Mouse (Mus musculus) retina, embryonic 14.5 days (tissue): ENCODE measurements around the gene Ghrl.
"Not testable (repeated sequence)": the region's sequence is repeated elsewhere in the genome, so short reads cannot be mapped to it uniquely, and the experiment has no call there.

Source experiments
- DNase-seq: peaks from one replicate; pipeline ENCODE4 v3.0.0-alpha.2; 2015; ENCODE audit warnings: low spot score

The Ghrl gene

DNA sequence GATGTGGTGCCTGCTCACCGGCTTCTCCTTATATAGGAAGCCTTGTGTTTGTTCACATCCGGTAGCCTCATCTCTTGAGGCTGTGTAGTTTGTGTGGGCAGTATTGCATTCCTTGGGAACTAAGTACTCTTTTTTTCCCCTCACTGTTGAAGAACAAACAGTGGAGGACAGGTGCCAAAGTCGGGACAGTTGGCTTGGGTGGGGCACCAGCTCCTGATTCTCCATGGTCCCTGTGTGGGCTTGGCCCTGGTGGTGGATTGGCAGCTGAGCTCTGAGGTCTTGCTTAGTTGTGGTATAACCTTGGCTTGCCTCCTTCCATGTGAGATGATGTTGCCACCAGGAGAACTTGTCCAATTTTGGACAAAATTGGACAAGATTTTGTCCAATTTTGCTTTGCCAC lies at the start of gene Ghrl:
TSS of gene Ghrl (minus strand) at position 3 of the 400 bp plus-strand sequence.
- DNase-seq, result no peak

GRCm38 (mm10) chr6:113768804-113769203 lies 49.1 kb upstream of the Ghrl start:
- DNase-seq, result no peak

DNA sequence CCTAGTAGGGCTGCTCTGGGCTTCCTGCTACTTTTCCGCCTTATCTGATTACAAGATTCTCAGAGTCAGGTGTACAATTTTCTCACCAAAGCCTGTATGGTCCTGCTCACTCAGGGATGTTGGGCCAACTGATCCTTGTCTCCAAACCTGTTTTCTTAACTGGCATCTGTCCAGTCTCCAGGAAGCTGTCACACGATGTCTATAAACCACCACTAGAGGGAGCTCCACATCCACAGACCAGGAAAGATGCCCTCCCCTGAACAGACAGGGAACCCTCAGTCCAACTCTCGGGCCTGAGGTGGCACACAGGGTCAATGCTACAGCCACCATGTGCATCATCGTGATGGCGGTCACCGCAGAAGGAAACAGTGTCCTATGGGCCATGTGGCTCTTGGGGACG lies 42.0 kb upstream of the Ghrl start:
- peak; percentile 92 for DNase-seq

DNA sequence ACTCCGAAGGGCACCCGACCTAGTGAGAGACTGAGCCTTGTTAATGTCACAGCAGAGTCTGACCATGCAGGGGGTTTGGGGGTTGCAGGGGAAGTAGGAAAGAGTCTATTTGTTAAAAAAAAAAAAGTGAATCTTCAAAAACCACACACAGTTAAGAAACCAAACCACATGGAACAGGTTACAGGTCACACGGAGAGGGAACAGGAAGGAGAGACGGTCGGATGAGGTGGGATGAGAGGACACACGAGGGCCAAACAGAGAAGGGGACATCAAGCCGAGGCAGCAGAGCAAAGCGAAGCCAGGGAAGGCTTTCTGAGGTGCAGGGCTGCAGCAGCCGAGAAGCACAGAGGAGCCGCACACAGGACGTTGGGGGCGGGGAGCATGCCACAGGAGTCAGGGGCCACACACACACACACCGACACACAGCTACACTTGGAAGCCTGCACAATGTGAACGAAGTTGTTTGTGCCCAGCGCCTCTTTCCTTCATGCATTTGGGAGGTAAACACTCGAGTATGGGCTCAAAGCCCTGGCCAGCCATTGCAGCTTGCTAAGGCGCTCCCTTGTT lies 29.5 kb upstream of the Ghrl start:
- DNase-seq, result no peak

GRCm38 (mm10) chr6:113748351-113748750 lies 28.7 kb upstream of the Ghrl start:
- DNase-seq, result peak; percentile 6

GRCm38 (mm10) chr6:113747284-113747683 lies 27.6 kb upstream of the Ghrl start:
- no peak for DNase-seq

- DNase-seq, result no peak
Measured at GRCm38 (mm10) chr6:113745117-113745516, 25.4 kb upstream of the Ghrl start.

DNA sequence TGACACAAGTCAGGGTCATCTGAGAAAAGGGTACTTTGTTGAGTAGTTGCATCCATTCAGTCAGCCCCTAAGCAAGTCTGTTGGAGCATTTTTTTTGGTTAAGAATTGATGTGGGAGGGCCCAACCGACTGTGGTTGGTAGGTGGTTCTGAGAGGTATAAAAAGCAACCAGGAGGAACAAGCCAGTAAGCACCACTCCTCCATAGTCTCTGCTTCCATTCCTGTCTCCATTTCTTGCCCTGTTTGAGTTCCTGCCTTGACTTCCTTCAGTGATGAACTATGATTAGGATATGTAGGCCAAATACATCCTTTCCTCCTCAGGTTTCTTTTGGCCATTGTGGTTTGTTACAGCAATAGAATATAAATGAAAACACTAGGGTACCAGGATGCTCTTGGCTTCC lies 23.4 kb upstream of the Ghrl start:
- DNase-seq, result no peak

- DNase-seq, result no peak
Measured at GRCm38 (mm10) chr6:113742321-113742720, 22.6 kb upstream of the Ghrl start.

- no peak for DNase-seq
Measured at GRCm38 (mm10) chr6:113741425-113741824, 21.7 kb upstream of the Ghrl start.

DNA sequence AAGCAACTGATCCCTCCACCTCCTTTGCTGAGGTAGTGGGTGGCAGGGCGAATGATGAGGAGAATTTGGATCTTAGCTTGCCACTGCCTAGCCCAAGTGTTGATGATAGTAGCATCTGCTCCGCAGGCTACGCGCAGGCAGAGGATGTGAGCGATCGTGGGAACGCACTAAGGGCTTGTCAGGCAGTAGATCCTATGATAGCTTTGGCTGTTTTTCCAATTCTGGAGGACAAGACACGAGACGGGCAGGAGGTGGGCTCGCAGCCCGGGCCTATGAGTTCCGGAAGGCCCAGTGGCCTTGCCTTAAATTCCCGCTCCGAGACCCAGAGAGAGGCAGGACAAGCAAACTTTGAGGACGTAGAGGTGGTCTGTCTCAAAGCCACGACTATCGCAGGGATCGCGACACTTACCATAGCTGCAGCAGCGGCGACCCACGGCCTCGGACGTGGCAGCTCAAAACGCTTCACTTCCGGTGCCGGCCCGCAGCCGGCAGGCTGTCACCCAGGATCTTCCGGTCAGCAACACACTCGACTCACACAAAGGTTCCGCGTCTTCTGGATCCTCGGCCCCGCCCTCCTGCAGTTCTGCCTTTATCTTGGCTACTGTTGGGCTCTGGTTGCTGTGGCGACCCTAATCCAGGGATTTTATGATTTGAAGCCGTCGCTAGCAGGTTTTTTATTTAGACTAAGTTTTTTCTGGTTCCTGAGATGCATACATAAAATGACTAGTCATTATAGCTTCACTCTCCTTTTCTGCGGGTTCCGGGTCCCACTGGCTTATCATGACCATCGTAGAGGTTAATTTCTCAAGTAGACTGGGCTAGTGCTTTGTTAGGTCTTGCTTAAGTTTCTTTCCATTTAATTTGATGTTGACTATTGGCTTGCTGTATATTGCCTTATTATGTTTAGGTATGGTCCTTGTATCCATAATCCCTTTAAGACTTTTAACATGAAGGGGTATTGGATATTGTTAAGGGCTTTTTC lies 20.8 kb upstream of the Ghrl start, which contains the start of gene Sec13:
TSS of gene Sec13 (minus strand) at position 508 of the 982 bp plus-strand sequence.
- peak; percentile 95 for DNase-seq

GRCm38 (mm10) chr6:113737318-113738046 lies 17.8 kb upstream of the Ghrl start:
- no peak for DNase-seq

- DNase-seq, result no peak
Measured at GRCm38 (mm10) chr6:113731296-113731695, 11.6 kb upstream of the Ghrl start.

DNA sequence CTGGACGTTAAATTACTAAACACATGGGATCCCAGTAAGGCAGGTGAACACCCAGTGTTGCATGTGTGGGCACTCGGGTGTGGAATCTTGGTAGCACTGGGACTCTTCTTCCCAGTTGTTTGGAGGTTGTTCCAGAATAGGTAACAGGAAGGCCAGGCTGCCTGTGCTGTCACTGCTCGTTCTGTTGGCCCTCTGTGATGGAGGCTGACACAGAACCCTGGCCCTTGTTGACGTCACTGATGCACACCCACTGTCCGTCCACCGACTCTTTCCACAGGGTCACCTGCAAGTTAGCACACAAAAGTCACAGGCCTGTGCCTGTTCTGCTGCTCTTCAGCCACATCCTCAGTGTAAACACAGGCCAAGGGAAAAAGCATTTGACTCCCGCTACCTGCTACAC lies 8.5 kb upstream of the Ghrl start:
- DNase-seq, result no peak

DNA sequence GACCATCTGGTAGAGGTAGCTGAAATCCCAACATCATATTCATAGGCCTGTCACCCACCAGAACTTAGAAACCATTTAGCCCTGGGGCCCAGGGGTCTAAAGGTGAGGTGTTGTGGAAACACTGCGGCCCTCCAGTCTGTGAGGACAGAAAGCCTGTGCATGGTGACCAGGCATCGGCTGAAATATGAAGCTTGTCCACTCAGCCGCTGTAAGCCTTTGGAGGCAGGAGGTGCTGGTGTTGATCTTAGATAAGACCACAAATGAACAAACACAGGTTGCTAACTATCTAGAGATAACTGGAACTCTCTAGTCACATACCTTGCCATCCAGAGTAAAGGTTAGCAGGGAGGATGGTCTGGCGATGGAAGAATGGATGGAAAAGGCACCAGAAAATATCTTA lies 1.4 kb upstream of the Ghrl start:
- DNase-seq, result no peak

GRCm38 (mm10) chr6:113717541-113717940 lies 2.1 kb downstream of the Ghrl start:
- DNase-seq, result no peak

DNA sequence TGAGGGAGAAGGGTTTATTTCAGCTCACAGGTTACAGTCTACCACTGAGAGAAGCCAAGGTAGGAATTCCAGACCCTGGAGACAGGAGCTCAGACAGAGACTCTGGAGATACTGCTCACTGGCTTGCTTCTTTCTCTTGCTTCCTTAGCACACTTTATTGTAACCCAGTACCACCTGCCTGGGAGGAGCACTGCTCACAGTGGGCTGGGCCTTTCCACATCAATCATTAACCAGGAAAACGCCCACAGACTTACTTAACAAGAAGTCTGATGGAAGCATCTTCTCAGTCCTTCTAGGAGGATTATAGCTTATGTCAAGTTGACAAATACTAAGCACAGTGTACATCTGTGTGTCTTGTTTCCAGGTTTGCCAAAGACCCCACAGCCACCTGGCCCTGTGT lies 4.9 kb downstream of the Ghrl start:
- no peak for DNase-seq

GRCm38 (mm10) chr6:113714276-113714675 lies 5.4 kb downstream of the Ghrl start:
- DNase-seq, result no peak

DNA sequence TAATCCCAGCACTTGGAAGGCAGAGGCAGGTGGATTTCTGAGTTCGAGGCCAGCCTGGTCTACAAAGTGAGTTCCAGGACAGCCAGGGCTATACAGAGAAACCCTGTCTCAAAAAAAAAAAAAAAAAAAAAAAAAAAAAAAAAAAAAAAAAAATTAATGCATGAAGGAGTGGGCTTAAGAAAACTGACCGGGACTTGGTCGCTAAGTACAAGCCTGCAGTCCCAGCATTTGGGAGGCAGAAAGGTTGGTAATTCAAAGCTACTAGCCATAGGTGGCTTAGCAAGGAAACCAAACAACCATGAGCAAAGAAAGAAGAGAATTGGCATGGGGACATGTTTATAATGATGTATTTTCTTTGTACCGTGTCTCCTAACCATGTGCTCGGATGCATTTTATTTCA lies 6.3 kb downstream of the Ghrl start:
- not testable (repeated sequence) for DNase-seq

DNA sequence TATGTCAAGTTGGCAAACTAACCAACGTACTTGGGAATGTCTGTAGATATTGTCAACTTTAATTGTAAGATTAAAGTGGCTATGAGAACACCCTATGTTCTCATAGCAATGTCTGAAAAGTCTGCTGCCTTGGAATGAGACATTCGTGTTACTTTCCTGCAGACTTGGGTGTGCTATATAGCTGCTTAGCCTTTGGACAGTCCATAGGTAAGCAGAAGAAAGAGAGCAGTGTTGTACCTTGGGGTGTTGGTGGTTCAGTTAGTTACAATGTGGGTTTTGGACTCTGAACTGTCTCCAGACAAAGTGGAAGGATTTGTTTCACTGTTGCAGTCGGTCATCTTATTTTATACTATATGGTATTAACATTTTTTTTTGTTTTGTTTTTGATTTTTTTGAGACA lies 7.0 kb downstream of the Ghrl start:
- DNase-seq, result no peak

- peak; percentile 12 for DNase-seq
Measured at GRCm38 (mm10) chr6:113697222-113698205, 22.2 kb downstream of the Ghrl start.
